Mouse (Mus musculus): ENCODE results near the gene Focad.

- TF ChIP-seq MAFK (IDR thresholded peaks at IDR 0.05; ENCODE audit: insufficient read depth, low read depth, low read length) (no peak), ZNF384 (IDR thresholded peaks at IDR 0.05; ENCODE audit: low read depth, low read length) (no peak), HCFC1 (IDR thresholded peaks at IDR 0.05; ENCODE audit: borderline replicate concordance, insufficient read depth, low read length) (no peak)
Observed at GRCm38 (mm10) chr4:88276058-88276734, 181.8 kb downstream of the Focad start.
